Mouse (Mus musculus): ENCODE measurements around the gene Gm9821. TPM values are rescaled to one million over a fixed set of nuclear protein-coding genes. Genes with fewer than 3 reads are reported as not detected.
A peak's percentile ranks its signal among the peaks of the same experiment; 100 is the strongest.

The Gm9821 gene
- polyA plus RNA-seq, 1 experiment from 2014 or later = 1.1 TPM

GRCm38 (mm10) chr2:91980245-91980644, 34.7 kb downstream of the Gm9821 start:
- peaks cover 10% of the 10 kb centered on the region; the same call in 1 of the 2 replicates for H3K36me3 ChIP-seq (ENCODE audit: insufficient read depth)
- H3K4me2 ChIP-seq = no peak overlapping the region
- H3K4me1 ChIP-seq (ENCODE audit: insufficient read depth) = peaks cover 21% of the 10 kb centered on the region
- H3K9me3 ChIP-seq (ENCODE audit: low read depth, low read length) = no peaks in the 10 kb centered on the region
- peaks cover 24% of the 10 kb centered on the region for H3K27me3 ChIP-seq (ENCODE audit: insufficient read depth, low read length)
- no peak overlapping the region for H3K9ac ChIP-seq
- no peak overlapping the region; the same call in 1 of the 2 replicates for H3K27ac ChIP-seq (ENCODE audit: low read depth)
- TF ChIP-seq CTCF (IDR thresholded peaks at IDR 0.05; ENCODE audit: low read depth) = no peak
- ATAC-seq (ENCODE audit: insufficient read depth) (no peak), DNase-seq (no peak)
- WGBS = 17% methylated on average over 4 of the region's 4 CpGs
- H3K4me3 ChIP-seq (ENCODE audit: low read depth, low read length) = no peak overlapping the region

- H3K27ac ChIP-seq (ENCODE audit: low read depth) = no peak overlapping the region
- no peak for ATAC-seq (ENCODE audit: insufficient read depth)
- no peak overlapping the region for H3K4me2 ChIP-seq
- DNase-seq = no peak
- no peaks in the 10 kb centered on the region for H3K9me3 ChIP-seq (ENCODE audit: low read depth, low read length)
- peaks cover 18% of the 10 kb centered on the region for H3K27me3 ChIP-seq (ENCODE audit: insufficient read depth, low read length)
- no peak for TF ChIP-seq CTCF (IDR thresholded peaks at IDR 0.05; ENCODE audit: low read depth)
- H3K4me3 ChIP-seq (ENCODE audit: low read depth, low read length) = no peak overlapping the region
- WGBS = 40% methylated on average over 5 of the region's 5 CpGs
- no peak overlapping the region for H3K9ac ChIP-seq
- peaks cover 15% of the 10 kb centered on the region; the same call in 1 of the 2 replicates for H3K36me3 ChIP-seq (ENCODE audit: insufficient read depth)
- H3K4me1 ChIP-seq (ENCODE audit: insufficient read depth) = peaks cover 21% of the 10 kb centered on the region
Measured at GRCm38 (mm10) chr2:91980830-91981229, 35.3 kb downstream of the Gm9821 start.

GRCm38 (mm10) chr2:91984439-91984838, 38.9 kb downstream of the Gm9821 start:
- H3K27ac ChIP-seq (ENCODE audit: low read depth) = peak overlapping the region; percentile 81
- DNase-seq (peak; percentile 86), ATAC-seq (ENCODE audit: insufficient read depth) (peak; percentile 84)
- TF ChIP-seq CTCF (IDR thresholded peaks at IDR 0.05; ENCODE audit: low read depth) = no peak
- H3K4me3 ChIP-seq (ENCODE audit: low read depth, low read length) = 0 out of 2 replicates have a peak overlapping the region, but pooled peaks have one; percentile 5
- peaks cover 25% of the 10 kb centered on the region; the same call in 1 of the 2 replicates for H3K36me3 ChIP-seq (ENCODE audit: insufficient read depth)
- H3K4me1 ChIP-seq (ENCODE audit: insufficient read depth) = 0 out of 2 replicates have a peak, but pooled peaks cover 5% of the 10 kb centered on the region
- H3K27me3 ChIP-seq (ENCODE audit: insufficient read depth, low read length) = no peaks in the 10 kb centered on the region
- H3K9ac ChIP-seq = peak overlapping the region; percentile 36; the same call in 1 of the 2 replicates
- 6% methylated on average over 10 of the region's 13 CpGs for WGBS
- peak overlapping the region; percentile 51 for H3K4me2 ChIP-seq
- H3K9me3 ChIP-seq (ENCODE audit: low read depth, low read length) = no peaks in the 10 kb centered on the region

GRCm38 (mm10) chr2:91984906-91985525, 39.5 kb downstream of the Gm9821 start:
- WGBS = 33% methylated on average over 9 of the region's 9 CpGs
- H3K4me1 ChIP-seq (ENCODE audit: insufficient read depth) = 0 out of 2 replicates have a peak, but pooled peaks cover 5% of the 10 kb centered on the region
- DNase-seq = peak; percentile 37
- H3K4me2 ChIP-seq = peak overlapping the region; percentile 51; the same call in 1 of the 2 replicates
- ATAC-seq (ENCODE audit: insufficient read depth) = no peak; the same call in none of the 2 replicates
- no peak overlapping the region for H3K4me3 ChIP-seq (ENCODE audit: low read depth, low read length)
- TF ChIP-seq CTCF (IDR thresholded peaks at IDR 0.05; ENCODE audit: low read depth) = no peak
- peaks cover 30% of the 10 kb centered on the region for H3K36me3 ChIP-seq (ENCODE audit: insufficient read depth)
- no peaks in the 10 kb centered on the region for H3K27me3 ChIP-seq (ENCODE audit: insufficient read depth, low read length)
- no peaks in the 10 kb centered on the region for H3K9me3 ChIP-seq (ENCODE audit: low read depth, low read length)
- H3K9ac ChIP-seq = no peak overlapping the region
- H3K27ac ChIP-seq (ENCODE audit: low read depth) = peak overlapping the region; percentile 81

GRCm38 (mm10) chr2:91986071-91986470, 40.6 kb downstream of the Gm9821 start:
- peaks cover 38% of the 10 kb centered on the region for H3K36me3 ChIP-seq (ENCODE audit: insufficient read depth)
- WGBS = 15% methylated on average over 5 of the region's 5 CpGs

GRCm38 (mm10) chr2:91987542-91987941, 42.0 kb downstream of the Gm9821 start:
- no peaks in the 10 kb centered on the region for H3K27me3 ChIP-seq (ENCODE audit: insufficient read depth, low read length)
- H3K9ac ChIP-seq = no peak overlapping the region
- DNase-seq (peak; percentile 95), ATAC-seq (ENCODE audit: insufficient read depth) (no peak)
- no peak overlapping the region for H3K27ac ChIP-seq (ENCODE audit: low read depth)
- 2% methylated on average over 3 of the region's 3 CpGs for WGBS
- H3K4me2 ChIP-seq = no peak overlapping the region
- 0 out of 2 replicates have a peak, but pooled peaks cover 5% of the 10 kb centered on the region for H3K4me1 ChIP-seq (ENCODE audit: insufficient read depth)
- no peak overlapping the region for H3K4me3 ChIP-seq (ENCODE audit: low read depth, low read length)
- H3K36me3 ChIP-seq (ENCODE audit: insufficient read depth) = peaks cover 41% of the 10 kb centered on the region
- TF ChIP-seq CTCF (IDR thresholded peaks at IDR 0.05; ENCODE audit: low read depth) = peak; percentile 92
- H3K9me3 ChIP-seq (ENCODE audit: low read depth, low read length) = no peaks in the 10 kb centered on the region

More at GRCm38 (mm10) chr2:91986071-91986470, 40.6 kb downstream of the Gm9821 start:
- TF ChIP-seq CTCF (IDR thresholded peaks at IDR 0.05; ENCODE audit: low read depth) = peak; percentile 54
- Histone ChIP-seq H3K9me3 (ENCODE audit: low read depth, low read length) (no peaks in the 10 kb centered on the region), H3K4me1 (ENCODE audit: insufficient read depth) (0 out of 2 replicates have a peak, but pooled peaks cover 5% of the 10 kb centered on the region), H3K27ac (ENCODE audit: low read depth) (no peak overlapping the region), H3K4me3 (ENCODE audit: low read depth, low read length) (no peak overlapping the region), H3K27me3 (ENCODE audit: insufficient read depth, low read length) (no peaks in the 10 kb centered on the region), H3K9ac (no peak overlapping the region), H3K4me2 (no peak overlapping the region)
- peak; percentile 59 for DNase-seq
- ATAC-seq (ENCODE audit: insufficient read depth) = no peak

GRCm38 (mm10) chr2:91989750-91990149, 44.2 kb downstream of the Gm9821 start:
- Histone ChIP-seq H3K4me1 (ENCODE audit: insufficient read depth) (no peaks in the 10 kb centered on the region), H3K9me3 (ENCODE audit: low read depth, low read length) (no peaks in the 10 kb centered on the region), H3K36me3 (ENCODE audit: insufficient read depth) (peaks cover 39% of the 10 kb centered on the region), H3K9ac (no peak overlapping the region), H3K4me3 (ENCODE audit: low read depth, low read length) (no peak overlapping the region), H3K27me3 (ENCODE audit: insufficient read depth, low read length) (no peaks in the 10 kb centered on the region), H3K4me2 (no peak overlapping the region), H3K27ac (ENCODE audit: low read depth) (no peak overlapping the region)
- no peak for DNase-seq
- TF ChIP-seq CTCF (IDR thresholded peaks at IDR 0.05; ENCODE audit: low read depth) = peak; percentile 60
- ATAC-seq (ENCODE audit: insufficient read depth) = no peak
